Mouse (Mus musculus) gastrocnemius, postnatal 4 days (tissue): ENCODE measurements around the gene Runx3. TPM values are rescaled to one million over a fixed set of nuclear protein-coding genes. Genes with fewer than 3 reads are reported as not detected.
A peak's percentile ranks its signal among the peaks of the same experiment; 100 is the strongest.

Experiments
- DNase-seq, 2 experiments: peaks; one replicate each; pipeline ENCODE4 v3.0.0; 2021 to 2022; ENCODE audit warnings: low spot score in 2 of 2, mixed read lengths in 2 of 2
- total RNA-seq, 2 experiments: library from RNA; stranded (reverse); gene quantifications; 2 replicates each; pipeline ENCODE4 v1.2.3; 2021

Gene Runx3
- total RNA-seq, 2 experiments from 2014 or later, result 0.34 to 0.49 TPM

GRCm38 (mm10) chr4:135205711-135206600, 85.5 kb downstream of the Runx3 start:
- peak; percentile 81 to 87 for DNase-seq

GRCm38 (mm10) chr4:135209846-135210245, 89.4 kb downstream of the Runx3 start:
- no peak for DNase-seq

GRCm38 (mm10) chr4:135219652-135220051, 99.2 kb downstream of the Runx3 start:
- DNase-seq, result peak; percentile 65 to 80

GRCm38 (mm10) chr4:135220641-135221040, 100.2 kb downstream of the Runx3 start:
- DNase-seq, result no peak

- DNase-seq, result no peak
These were observed 101.4 kb downstream of the Runx3 start for GRCm38 (mm10) chr4:135221632-135222407.

GRCm38 (mm10) chr4:135223808-135224207, 103.4 kb downstream of the Runx3 start:
- DNase-seq, result no peak

GRCm38 (mm10) chr4:135226008-135226667, 105.7 kb downstream of the Runx3 start:
- DNase-seq, result no peak

Other genes starting within 250 kb of the Runx3 start
- 10 to 100 TPM; 64.7 to 71.9 TPM for gene Tmem50a, start 205.6 kb upstream of the Runx3 start, total RNA-seq
- 100 to 1,000 TPM; 115 to 148 TPM for gene Rsrp1, start 197.1 kb upstream of the Runx3 start, total RNA-seq
- 10 to 100 TPM; 48.2 to 53.3 TPM for gene Syf2, start 189.8 kb upstream of the Runx3 start, total RNA-seq
- gene Clic4, start 152.2 kb downstream of the Runx3 start, total RNA-seq, result 100 to 1,000 TPM; 109 to 115 TPM
- gene Srrm1, start 232.7 kb downstream of the Runx3 start, total RNA-seq, result 100 to 1,000 TPM; 107 to 123 TPM